Mouse (Mus musculus) hindbrain, embryonic 11.5 days (tissue): ENCODE data around the gene Baiap2l2. TPM values are rescaled to one million over a fixed set of nuclear protein-coding genes. Genes with fewer than 3 reads are reported as not detected.

ENCODE experiments used
- ATAC-seq: fragments of 200-750 bp; cut with Nextera tagmentation; 2 replicates; pipeline ENCODE4 v1.8.0; 2017; ENCODE audit warnings: mild to moderate bottlenecking, moderate TSS enrichment, moderate library complexity; ENCODE audit not compliant: low FRiP score
- DNase-seq: peaks from one replicate; pipeline ENCODE4 v3.0.0-alpha.2; 2015; ENCODE audit warnings: low spot score
- H3K27ac ChIP-seq: fragments of 300-500 bp; sonication (generic); 2 replicates; pipeline ENCODE4 v1.5.1; 2014; ENCODE audit warnings: mild to moderate bottlenecking, low read depth, low read length
- H3K27me3 ChIP-seq: fragments of 300-500 bp; sonication (generic); 2 replicates; pipeline ENCODE4 v1.6.1; 2014; ENCODE audit warnings: mild to moderate bottlenecking, low read length, moderate library complexity, mixed read lengths; ENCODE audit not compliant: control insufficient read depth, insufficient read depth
- H3K36me3 ChIP-seq: fragments of 300-500 bp; sonication (generic); 2 replicates; pipeline ENCODE4 v1.6.1; 2014; ENCODE audit warnings: mild to moderate bottlenecking, low read length, moderate library complexity, mixed read lengths; ENCODE audit not compliant: control insufficient read depth, insufficient read depth
- H3K4me1 ChIP-seq: fragments of 300-500 bp; sonication (generic); replicated peaks from 2 replicates; pipeline ENCODE4 v1.6.1; 2014; ENCODE audit warnings: low read length, mixed read lengths; ENCODE audit not compliant: control insufficient read depth, insufficient read depth
- H3K4me2 ChIP-seq: fragments of 300-500 bp; sonication (generic); replicated peaks from 2 replicates; pipeline ENCODE4 v1.6.1; 2014; ENCODE audit warnings: mild to moderate bottlenecking, low read depth, low read length
- H3K4me3 ChIP-seq: fragments of 300-500 bp; sonication (generic); 2 replicates; pipeline ENCODE4 v1.5.1; 2014; ENCODE audit warnings: low read depth, low read length
- H3K9ac ChIP-seq: fragments of 300-500 bp; sonication (generic); 2 replicates; pipeline ENCODE4 v1.6.1; 2014; ENCODE audit warnings: low read depth, low read length
- H3K9me3 ChIP-seq: fragments of 300-500 bp; sonication (generic); 2 replicates; pipeline ENCODE4 v1.6.1; 2016; ENCODE audit warnings: low read length; ENCODE audit not compliant: control insufficient read depth
- WGBS: fragments of 180-500 bp; shearing (Covaris S2); extraction: QIAGEN DNeasy Blood & Tissue Kit; methylation state at CpG from one replicate; pipeline ENCODE4 v1.1.7; 2014; 5-methylcytosine and 5-hydroxymethylcytosine counted together
- polyA plus RNA-seq: library from polyadenylated mRNA; unstranded; fragments of >200 nt; fragmentation: Nextera tagmentation; extraction: Ambion mirVana; gene quantifications from 2 replicates; pipeline ENCODE4 v1.2.1, GENCODE M21; 2014

Gene Baiap2l2
- polyA plus RNA-seq, 1 experiment from 2014 or later: 1.4 TPM

DNA sequence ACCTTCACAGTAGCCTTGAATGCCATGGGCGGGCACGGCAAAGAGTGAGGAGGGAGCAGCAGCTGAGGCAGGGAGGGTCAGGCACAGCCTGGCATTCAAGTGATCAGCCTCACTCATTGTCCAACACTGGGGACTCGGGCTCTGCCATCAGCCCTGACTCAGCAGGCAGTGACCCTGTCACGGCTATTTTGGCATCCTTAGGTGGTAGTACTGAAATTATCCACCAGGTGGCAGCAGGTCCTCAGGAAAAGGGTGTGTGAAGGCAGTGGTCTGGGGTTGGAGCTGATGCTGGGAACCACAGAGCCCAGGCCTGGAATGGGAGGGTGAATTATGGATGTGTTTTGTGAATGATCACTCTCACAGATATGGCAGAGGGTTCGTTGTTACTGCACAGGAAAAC is 60.7 kb downstream of the Baiap2l2 start:
- no peaks in the 10 kb centered on the region for H3K36me3 ChIP-seq
- H3K4me1 ChIP-seq: peaks cover 13% of the 10 kb centered on the region
- no peaks in the 10 kb centered on the region for H3K27me3 ChIP-seq
- DNase-seq (peak; percentile 98), ATAC-seq (peak; percentile 66)
- no peaks in the 10 kb centered on the region for H3K9me3 ChIP-seq
- H3K4me2 ChIP-seq: peak overlapping the region; percentile 4; the same call in 1 of the 2 replicates
- no peak overlapping the region for H3K9ac ChIP-seq
- H3K27ac ChIP-seq: no peak overlapping the region
- WGBS: 5% methylated on average over 5 of the region's 5 CpGs
- H3K4me3 ChIP-seq: no peak overlapping the region

DNA sequence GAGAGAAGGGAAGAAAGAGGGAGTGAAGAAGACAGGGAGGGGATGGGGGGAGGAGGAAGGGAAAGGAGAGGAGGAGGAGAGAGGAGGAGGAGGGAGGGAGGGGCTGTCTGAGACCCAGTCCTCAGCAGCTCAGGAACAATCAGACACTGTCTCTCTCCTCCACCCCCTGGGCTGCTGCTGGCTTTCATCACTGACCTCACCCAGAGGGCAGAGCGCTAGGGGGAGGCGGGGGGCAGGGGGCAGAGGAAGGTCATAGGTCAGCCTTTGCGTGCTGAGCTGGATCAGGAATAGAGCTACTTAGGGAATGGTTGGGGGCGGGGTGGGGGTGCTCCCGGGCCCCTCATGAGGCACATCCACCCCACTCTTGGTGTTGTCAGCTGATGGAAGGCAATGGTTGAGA is 61.7 kb downstream of the Baiap2l2 start:
- peak; percentile 22 for DNase-seq
- ATAC-seq: no peak
- Histone ChIP-seq H3K4me2 (no peak overlapping the region), H3K4me3 (no peak overlapping the region), H3K9me3 (no peaks in the 10 kb centered on the region), H3K4me1 (peaks cover 14% of the 10 kb centered on the region), H3K9ac (no peak overlapping the region), H3K27ac (no peak overlapping the region), H3K27me3 (no peaks in the 10 kb centered on the region), H3K36me3 (no peaks in the 10 kb centered on the region)
- 5% methylated on average over 5 of the region's 5 CpGs for WGBS

DNA sequence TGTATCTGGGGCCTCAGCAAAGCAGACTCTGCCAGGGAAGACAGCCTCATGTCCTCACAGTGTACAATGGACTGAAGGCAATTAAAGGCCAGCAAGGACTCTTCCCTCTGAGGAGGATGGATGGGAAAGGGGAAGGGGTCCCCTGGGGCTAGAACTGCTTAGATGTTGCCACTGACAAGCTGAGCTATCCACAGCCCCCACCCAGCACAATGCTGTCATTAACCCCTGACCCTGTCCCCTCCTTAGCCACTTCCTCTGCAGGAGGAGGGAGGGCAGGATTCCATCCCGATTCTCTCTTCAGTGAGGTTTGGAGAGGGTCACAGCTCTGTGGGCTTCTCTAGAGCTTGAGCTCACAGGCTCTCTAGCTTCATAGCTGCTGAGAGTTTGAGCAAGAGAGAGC is 65.8 kb downstream of the Baiap2l2 start:
- Histone ChIP-seq H3K27ac (no peak overlapping the region; the same call in 1 of the 2 replicates), H3K36me3 (no peaks in the 10 kb centered on the region), H3K4me3 (no peak overlapping the region), H3K4me1 (peaks cover 14% of the 10 kb centered on the region), H3K4me2 (no peak overlapping the region), H3K9me3 (no peaks in the 10 kb centered on the region), H3K27me3 (no peaks in the 10 kb centered on the region), H3K9ac (no peak overlapping the region)
- peak; percentile 53; the same call in 1 of the 2 replicates for ATAC-seq
- peak; percentile 65 for DNase-seq
- 0% methylated on average over 1 of the region's 1 CpGs for WGBS

DNA sequence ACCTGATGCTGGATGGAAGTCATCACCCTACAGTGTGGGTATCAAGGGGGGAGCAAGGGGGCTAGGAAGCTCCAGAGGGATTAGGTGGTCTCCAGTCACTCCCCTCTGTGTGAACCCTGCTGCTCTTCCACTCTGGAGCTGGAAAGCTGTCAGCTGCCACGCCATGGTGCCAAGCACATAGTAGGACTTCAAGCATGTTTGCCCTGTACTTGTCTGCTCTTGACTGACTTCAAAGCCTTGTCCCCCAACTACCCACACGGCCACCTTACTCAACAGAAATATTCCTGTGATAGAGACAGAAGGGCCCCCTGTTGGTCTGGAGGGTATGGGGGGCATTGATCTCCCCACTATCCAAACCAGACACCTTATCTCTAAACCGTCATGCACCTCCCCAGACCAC is 69.1 kb downstream of the Baiap2l2 start:
- Histone ChIP-seq H3K27me3 (no peaks in the 10 kb centered on the region), H3K36me3 (no peaks in the 10 kb centered on the region), H3K4me3 (no peak overlapping the region), H3K9ac (no peak overlapping the region), H3K27ac (no peak overlapping the region), H3K4me1 (peaks cover 3% of the 10 kb centered on the region; the same call in 1 of the 2 replicates), H3K4me2 (no peak overlapping the region), H3K9me3 (no peaks in the 10 kb centered on the region)
- ATAC-seq (no peak), DNase-seq (no peak)
- WGBS: 73% methylated on average over 3 of the region's 3 CpGs

DNA sequence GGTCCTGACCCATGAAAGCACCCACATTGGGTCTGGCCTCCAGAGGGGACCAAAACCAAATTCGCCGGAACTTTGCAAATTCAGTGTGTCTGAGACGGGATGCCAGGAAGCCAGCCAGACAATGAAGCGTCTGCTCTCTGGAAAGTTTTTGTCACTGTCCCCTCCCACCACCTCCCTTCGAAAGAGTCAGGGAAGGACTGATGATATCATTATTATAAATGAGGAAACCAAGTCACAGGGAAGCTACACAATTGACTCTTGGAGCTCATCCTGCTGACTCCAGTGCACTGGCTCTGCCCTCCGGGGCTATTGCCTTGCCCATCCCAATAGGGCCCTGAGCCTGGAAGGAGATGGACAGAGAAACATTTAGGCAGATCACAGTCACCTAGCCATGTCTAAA is 71.7 kb downstream of the Baiap2l2 start:
- H3K4me1 ChIP-seq: no peaks in the 10 kb centered on the region
- H3K9me3 ChIP-seq: no peaks in the 10 kb centered on the region
- no peaks in the 10 kb centered on the region for H3K27me3 ChIP-seq
- H3K36me3 ChIP-seq: no peaks in the 10 kb centered on the region
- H3K4me2 ChIP-seq: no peak overlapping the region
- 65% methylated on average over 6 of the region's 6 CpGs for WGBS
- no peak for ATAC-seq
- no peak for DNase-seq
- H3K4me3 ChIP-seq: no peak overlapping the region
- no peak overlapping the region for H3K9ac ChIP-seq
- H3K27ac ChIP-seq: peak overlapping the region; percentile 36; the same call in 1 of the 2 replicates

DNA sequence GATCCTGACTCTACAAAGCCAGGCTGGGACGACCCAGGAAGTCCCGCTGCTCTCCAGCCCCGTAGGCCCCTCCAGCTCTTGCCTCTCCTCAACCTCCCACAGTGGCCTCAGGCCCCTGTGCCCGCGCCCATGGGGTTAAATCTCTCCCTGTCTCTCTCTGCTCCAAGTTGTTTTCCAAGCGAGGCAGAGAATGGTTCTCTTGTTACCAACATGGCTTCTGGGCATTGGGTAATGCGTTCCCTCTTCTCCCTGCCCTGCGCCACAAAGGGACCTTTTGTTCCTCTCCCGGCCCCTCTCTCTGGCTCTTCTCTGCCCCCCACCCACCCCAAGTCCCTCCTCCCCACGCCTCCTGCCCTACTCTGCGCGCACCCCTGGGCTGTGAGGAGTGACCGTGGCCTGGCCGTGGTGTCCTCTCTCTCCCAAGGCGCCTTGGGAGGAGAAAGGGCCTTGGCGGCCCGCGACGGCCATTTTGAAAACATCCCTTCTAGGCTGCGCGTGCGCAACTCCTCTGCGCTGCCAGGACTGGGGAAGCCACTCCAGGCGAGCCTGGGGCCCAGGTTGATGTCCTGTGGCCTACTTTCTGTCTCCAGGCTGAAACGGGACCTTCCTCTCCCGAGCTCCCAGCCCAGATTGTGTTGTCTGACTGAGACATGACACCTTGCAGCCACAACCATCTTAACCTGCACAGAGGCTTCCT is 72.4 kb downstream of the Baiap2l2 start:
- Histone ChIP-seq H3K36me3 (no peaks in the 10 kb centered on the region), H3K4me1 (no peaks in the 10 kb centered on the region), H3K27ac (peak overlapping the region; percentile 36; the same call in 1 of the 2 replicates), H3K4me2 (no peak overlapping the region), H3K4me3 (no peak overlapping the region), H3K27me3 (no peaks in the 10 kb centered on the region), H3K9me3 (no peaks in the 10 kb centered on the region), H3K9ac (no peak overlapping the region)
- no peak for DNase-seq
- 87% methylated on average over 26 of the region's 26 CpGs for WGBS
- ATAC-seq: no peak

DNA sequence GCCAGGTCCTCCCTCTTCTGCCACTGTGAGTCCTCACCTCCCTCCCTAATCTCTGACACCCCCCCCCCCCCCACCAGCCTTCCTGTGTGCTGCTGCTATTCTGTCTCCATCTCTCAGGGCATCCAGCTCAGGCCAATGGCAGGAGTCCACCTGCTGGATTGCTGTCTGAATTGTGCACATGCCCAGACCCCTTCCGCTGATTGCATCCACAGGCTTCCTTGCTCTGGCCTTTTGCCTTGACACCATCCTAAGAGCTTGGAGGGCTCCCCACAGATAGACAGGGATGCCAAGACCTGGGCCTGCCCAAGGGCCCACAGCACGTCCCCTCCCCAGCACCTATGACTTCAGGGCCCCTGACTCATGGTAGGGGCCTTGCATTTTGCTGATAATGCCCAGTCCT is 75.0 kb downstream of the Baiap2l2 start:
- no peak overlapping the region for H3K4me2 ChIP-seq
- no peaks in the 10 kb centered on the region for H3K9me3 ChIP-seq
- DNase-seq (no peak), ATAC-seq (no peak)
- H3K27me3 ChIP-seq: no peaks in the 10 kb centered on the region
- 72% methylated on average over 2 of the region's 2 CpGs for WGBS
- H3K4me3 ChIP-seq: no peak overlapping the region
- no peak overlapping the region for H3K9ac ChIP-seq
- no peak overlapping the region for H3K27ac ChIP-seq
- no peaks in the 10 kb centered on the region for H3K4me1 ChIP-seq
- H3K36me3 ChIP-seq: no peaks in the 10 kb centered on the region

DNA sequence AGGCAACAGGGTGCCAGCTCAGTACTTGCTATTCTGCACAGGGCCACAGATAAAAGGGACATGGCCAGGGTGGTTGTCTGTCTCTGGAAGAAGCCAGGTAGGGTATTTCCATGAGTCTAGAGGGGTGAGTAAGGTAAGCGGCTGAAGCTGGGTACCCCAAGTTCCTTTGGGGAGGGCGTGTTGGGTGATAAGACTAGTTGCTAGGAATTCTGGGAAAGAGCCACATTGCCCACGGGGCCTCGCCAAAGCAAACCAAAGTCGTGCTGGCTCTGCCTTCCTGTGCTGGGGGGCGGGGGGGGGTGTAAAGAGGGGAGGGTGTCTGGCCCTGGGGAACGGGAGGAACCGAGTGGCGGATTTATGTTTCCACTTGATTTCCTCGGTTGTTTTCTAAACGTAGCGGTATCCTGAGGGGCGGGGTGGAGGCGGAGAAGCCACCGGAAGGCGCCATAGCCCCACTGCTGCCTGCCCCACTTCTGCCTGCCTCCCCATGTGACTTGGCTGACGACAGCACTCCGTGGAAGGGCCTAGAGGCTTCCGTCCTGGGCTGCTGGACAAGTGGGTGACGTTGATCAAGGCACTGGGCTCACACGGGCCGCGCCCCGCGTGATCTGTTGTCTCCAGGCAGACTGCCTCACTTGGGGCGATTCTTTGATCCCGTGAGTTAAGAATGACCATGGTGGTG is 76.4 kb downstream of the Baiap2l2 start:
- ATAC-seq (no peak), DNase-seq (no peak)
- H3K9me3 ChIP-seq: no peaks in the 10 kb centered on the region
- H3K4me1 ChIP-seq: no peaks in the 10 kb centered on the region
- H3K9ac ChIP-seq: no peak overlapping the region
- no peak overlapping the region for H3K4me2 ChIP-seq
- WGBS: 82% methylated on average over 27 of the region's 27 CpGs
- H3K27ac ChIP-seq: no peak overlapping the region
- no peak overlapping the region for H3K4me3 ChIP-seq
- no peaks in the 10 kb centered on the region for H3K27me3 ChIP-seq
- no peaks in the 10 kb centered on the region for H3K36me3 ChIP-seq

DNA sequence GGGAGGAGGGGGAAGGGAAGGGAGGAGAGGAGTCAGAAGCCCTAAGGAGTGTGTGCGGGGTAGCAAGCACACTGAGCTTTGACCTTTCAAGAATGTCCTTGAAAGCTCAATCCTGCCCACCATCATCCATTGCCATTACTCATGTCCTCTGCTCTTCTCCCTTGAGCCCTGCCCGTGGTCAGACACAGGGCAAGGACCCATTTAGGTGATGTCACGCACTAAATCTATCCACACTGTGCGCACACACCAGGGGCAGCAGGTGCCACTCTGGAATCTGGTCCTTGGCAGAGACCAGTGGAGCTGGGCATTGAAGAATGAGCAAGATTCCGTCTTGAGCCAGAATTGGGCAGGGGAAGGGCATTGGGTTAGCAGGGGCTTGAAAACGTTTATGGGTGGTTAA is 77.1 kb downstream of the Baiap2l2 start:
- no peaks in the 10 kb centered on the region for H3K27me3 ChIP-seq
- no peaks in the 10 kb centered on the region for H3K9me3 ChIP-seq
- no peak overlapping the region for H3K4me3 ChIP-seq
- DNase-seq (no peak), ATAC-seq (no peak)
- whole genome bisulfite sequencing: 75% methylated on average over 6 of the region's 6 CpGs
- H3K4me2 ChIP-seq: no peak overlapping the region
- H3K4me1 ChIP-seq: no peaks in the 10 kb centered on the region
- H3K9ac ChIP-seq: no peak overlapping the region
- H3K27ac ChIP-seq: no peak overlapping the region
- H3K36me3 ChIP-seq: no peaks in the 10 kb centered on the region
